Mouse (Mus musculus): ENCODE results near the gene Slc11a2. TPM values are rescaled to one million over a fixed set of nuclear protein-coding genes. Genes with fewer than 3 reads are reported as not detected.
"Not testable (repeated sequence)": the region's sequence is repeated elsewhere in the genome, so short reads cannot be mapped to it uniquely, and the experiment has no call there.

Gene Slc11a2
- polyA plus RNA-seq, 1 experiment from 2014 or later: 39.5 TPM

- 96% methylated on average over 14 of the region's 14 CpGs for WGBS (ENCODE audit: missing documents)
- H3K79me2 ChIP-seq (ENCODE audit: inconsistent target): no peaks in the 10 kb centered on the region; the same call in 1 of the 2 replicates
- H3K27ac ChIP-seq: no peak overlapping the region
- H3K4me3 ChIP-seq (ENCODE audit: inconsistent target): no peak overlapping the region
- peaks cover 89% of the 10 kb centered on the region for H3K36me3 ChIP-seq (ENCODE audit: inconsistent target)
Observed at GRCm38 (mm10) chr15:100402347-100402746, 22.5 kb downstream of the Slc11a2 start.

GRCm38 (mm10) chr15:100401811-100402210, 23.1 kb downstream of the Slc11a2 start:
- H3K27ac ChIP-seq: no peak overlapping the region
- WGBS (ENCODE audit: missing documents): 90% methylated on average over 4 of the region's 4 CpGs
- H3K79me2 ChIP-seq (ENCODE audit: inconsistent target): no peaks in the 10 kb centered on the region; the same call in 1 of the 2 replicates
- H3K4me3 ChIP-seq (ENCODE audit: inconsistent target): no peak overlapping the region
- peaks cover 89% of the 10 kb centered on the region for H3K36me3 ChIP-seq (ENCODE audit: inconsistent target)

- Histone ChIP-seq H3K79me2 (ENCODE audit: inconsistent target) (no peaks in the 10 kb centered on the region; the same call in 1 of the 2 replicates), H3K4me3 (ENCODE audit: inconsistent target) (no peak overlapping the region), H3K27ac (no peak overlapping the region), H3K36me3 (ENCODE audit: inconsistent target) (peaks cover 89% of the 10 kb centered on the region)
- WGBS (ENCODE audit: missing documents): 89% methylated on average over 16 of the region's 16 CpGs
Observed at GRCm38 (mm10) chr15:100400592-100401250, 24.2 kb downstream of the Slc11a2 start.

- 90% methylated on average over 2 of the region's 3 CpGs for WGBS (ENCODE audit: missing documents)
- peaks cover 84% of the 10 kb centered on the region for H3K36me3 ChIP-seq (ENCODE audit: inconsistent target)
- no peak overlapping the region for H3K4me3 ChIP-seq (ENCODE audit: inconsistent target)
- no peak overlapping the region for H3K27ac ChIP-seq
- no peaks in the 10 kb centered on the region for H3K79me2 ChIP-seq (ENCODE audit: inconsistent target)
Observed at GRCm38 (mm10) chr15:100395561-100395960, 29.3 kb downstream of the Slc11a2 start.

GRCm38 (mm10) chr15:100393016-100393415, 31.9 kb downstream of the Slc11a2 start:
- 95% methylated on average over 3 of the region's 11 CpGs for WGBS (ENCODE audit: missing documents)
- no peaks in the 10 kb centered on the region for H3K79me2 ChIP-seq (ENCODE audit: inconsistent target)
- H3K27ac ChIP-seq: no peak overlapping the region
- no peak overlapping the region for H3K4me3 ChIP-seq (ENCODE audit: inconsistent target)
- H3K36me3 ChIP-seq (ENCODE audit: inconsistent target): peaks cover 58% of the 10 kb centered on the region

GRCm38 (mm10) chr15:100391599-100391998, 33.3 kb downstream of the Slc11a2 start:
- Histone ChIP-seq H3K27ac (no peak overlapping the region), H3K36me3 (ENCODE audit: inconsistent target) (peaks cover 44% of the 10 kb centered on the region), H3K79me2 (ENCODE audit: inconsistent target) (no peaks in the 10 kb centered on the region), H3K4me3 (ENCODE audit: inconsistent target) (no peak overlapping the region)
- WGBS (ENCODE audit: missing documents): 93% methylated on average over 7 of the region's 7 CpGs

- no peak overlapping the region for H3K27ac ChIP-seq
- H3K4me3 ChIP-seq (ENCODE audit: inconsistent target): no peak overlapping the region
- peaks cover 39% of the 10 kb centered on the region for H3K36me3 ChIP-seq (ENCODE audit: inconsistent target)
- WGBS (ENCODE audit: missing documents): 84% methylated on average over 6 of the region's 7 CpGs
- no peaks in the 10 kb centered on the region for H3K79me2 ChIP-seq (ENCODE audit: inconsistent target)
Observed at GRCm38 (mm10) chr15:100391066-100391465, 33.8 kb downstream of the Slc11a2 start.

- WGBS (ENCODE audit: missing documents): 83% methylated on average over 9 of the region's 9 CpGs
- peaks cover 17% of the 10 kb centered on the region for H3K36me3 ChIP-seq (ENCODE audit: inconsistent target)
- H3K79me2 ChIP-seq (ENCODE audit: inconsistent target): no peaks in the 10 kb centered on the region
- no peak overlapping the region for H3K4me3 ChIP-seq (ENCODE audit: inconsistent target)
- no peak overlapping the region for H3K27ac ChIP-seq
Observed at GRCm38 (mm10) chr15:100388886-100389285, 36.0 kb downstream of the Slc11a2 start.

GRCm38 (mm10) chr15:100388224-100388835, 36.5 kb downstream of the Slc11a2 start:
- WGBS (ENCODE audit: missing documents): 36% methylated on average over 4 of the region's 16 CpGs
- no peak overlapping the region for H3K4me3 ChIP-seq (ENCODE audit: inconsistent target)
- H3K27ac ChIP-seq: no peak overlapping the region
- no peaks in the 10 kb centered on the region for H3K79me2 ChIP-seq (ENCODE audit: inconsistent target)
- H3K36me3 ChIP-seq (ENCODE audit: inconsistent target): peaks cover 11% of the 10 kb centered on the region

- 90% methylated on average over 16 of the region's 17 CpGs for WGBS (ENCODE audit: missing documents)
- Histone ChIP-seq H3K79me2 (ENCODE audit: inconsistent target) (no peaks in the 10 kb centered on the region), H3K27ac (no peak overlapping the region), H3K36me3 (ENCODE audit: inconsistent target) (peaks cover 5% of the 10 kb centered on the region; the same call in 1 of the 2 replicates), H3K4me3 (ENCODE audit: inconsistent target) (no peak overlapping the region)
Observed at GRCm38 (mm10) chr15:100387544-100388223, 37.2 kb downstream of the Slc11a2 start.

- no peaks in the 10 kb centered on the region for H3K79me2 ChIP-seq (ENCODE audit: inconsistent target)
- no peak overlapping the region for H3K4me3 ChIP-seq (ENCODE audit: inconsistent target)
- H3K36me3 ChIP-seq (ENCODE audit: inconsistent target): no peaks in the 10 kb centered on the region; the same call in 1 of the 2 replicates
- H3K27ac ChIP-seq: no peak overlapping the region
- WGBS (ENCODE audit: missing documents): 88% methylated on average over 9 of the region's 9 CpGs
Observed at GRCm38 (mm10) chr15:100385705-100386104, 39.2 kb downstream of the Slc11a2 start.

GRCm38 (mm10) chr15:100380104-100380503, 44.8 kb downstream of the Slc11a2 start:
- no peak overlapping the region for H3K4me3 ChIP-seq (ENCODE audit: inconsistent target)
- WGBS (ENCODE audit: missing documents): 81% methylated on average over 1 of the region's 2 CpGs
- H3K36me3 ChIP-seq (ENCODE audit: inconsistent target): no peaks in the 10 kb centered on the region
- no peaks in the 10 kb centered on the region for H3K79me2 ChIP-seq (ENCODE audit: inconsistent target)
- H3K27ac ChIP-seq: no peak overlapping the region

- Histone ChIP-seq H3K27ac (no peak overlapping the region), H3K4me3 (ENCODE audit: inconsistent target) (no peak overlapping the region), H3K79me2 (ENCODE audit: inconsistent target) (no peaks in the 10 kb centered on the region), H3K36me3 (ENCODE audit: inconsistent target) (no peaks in the 10 kb centered on the region)
- WGBS (ENCODE audit: missing documents): 75% methylated on average over 2 of the region's 8 CpGs
Observed at GRCm38 (mm10) chr15:100379658-100380057, 45.2 kb downstream of the Slc11a2 start.

- WGBS (ENCODE audit: missing documents): no CpG with 5 or more reads among the region's 9 CpGs
Observed at GRCm38 (mm10) chr15:100377847-100378505, 46.9 kb downstream of the Slc11a2 start.

More at GRCm38 (mm10) chr15:100377847-100378505, 46.9 kb downstream of the Slc11a2 start:
- not testable (repeated sequence) for H3K27ac ChIP-seq; H3K36me3 ChIP-seq (ENCODE audit: inconsistent target); H3K4me3 ChIP-seq (ENCODE audit: inconsistent target); H3K79me2 ChIP-seq (ENCODE audit: inconsistent target)

Data from macrophage (primary cell).